Mouse (Mus musculus) frontal cortex, adult (tissue): ENCODE results near the gene Rpusd1.

ENCODE experiments used
- ATAC-seq: cut with Nextera tagmentation; 2 replicates; pipeline ENCODE4 v1.9.2; 2017; ENCODE audit warnings: mild to moderate bottlenecking, moderate library complexity, mixed read lengths; ENCODE audit not compliant: low TSS enrichment

Gene Rpusd1

GRCm38 (mm10) chr17:25727265-25728008 lies at the start of gene Rpusd1, which contains the start of gene Chtf18:
TSS of gene Rpusd1 (plus strand) at chr17:25727670.
TSS of gene Chtf18 (minus strand) at chr17:25727419.
- ATAC-seq: peak; percentile 93

DNA sequence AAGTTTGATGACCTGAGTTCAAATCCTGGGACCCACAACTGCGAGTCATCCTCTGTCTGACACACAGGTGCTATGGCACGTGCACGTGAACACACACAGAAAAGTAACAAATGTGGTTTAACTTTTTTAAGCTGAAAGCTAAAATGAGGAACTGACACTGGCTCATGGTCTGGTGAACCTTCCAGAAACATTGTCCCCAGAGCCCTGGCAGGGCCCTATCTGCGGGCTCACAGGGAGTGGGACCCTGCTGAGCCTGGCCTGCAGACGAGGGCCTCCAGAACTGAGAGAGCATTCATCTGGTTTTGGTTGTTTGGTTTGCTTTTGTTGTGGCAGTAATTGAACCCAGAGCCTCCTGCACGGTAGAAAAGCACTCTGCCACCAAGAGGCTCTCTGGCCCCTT lies 49.5 kb upstream of the Rpusd1 start:
- no peak for ATAC-seq

GRCm38 (mm10) chr17:25679818-25680217 lies 47.7 kb upstream of the Rpusd1 start:
- ATAC-seq: no peak

- no peak for ATAC-seq
Observed at GRCm38 (mm10) chr17:25681636-25682035, 45.8 kb upstream of the Rpusd1 start.

GRCm38 (mm10) chr17:25686323-25686722 lies 41.1 kb upstream of the Rpusd1 start:
- no peak for ATAC-seq

- no peak for ATAC-seq
Observed at GRCm38 (mm10) chr17:25688922-25689321, 38.5 kb upstream of the Rpusd1 start.

GRCm38 (mm10) chr17:25696263-25696662 lies 31.2 kb upstream of the Rpusd1 start:
- no peak for ATAC-seq

DNA sequence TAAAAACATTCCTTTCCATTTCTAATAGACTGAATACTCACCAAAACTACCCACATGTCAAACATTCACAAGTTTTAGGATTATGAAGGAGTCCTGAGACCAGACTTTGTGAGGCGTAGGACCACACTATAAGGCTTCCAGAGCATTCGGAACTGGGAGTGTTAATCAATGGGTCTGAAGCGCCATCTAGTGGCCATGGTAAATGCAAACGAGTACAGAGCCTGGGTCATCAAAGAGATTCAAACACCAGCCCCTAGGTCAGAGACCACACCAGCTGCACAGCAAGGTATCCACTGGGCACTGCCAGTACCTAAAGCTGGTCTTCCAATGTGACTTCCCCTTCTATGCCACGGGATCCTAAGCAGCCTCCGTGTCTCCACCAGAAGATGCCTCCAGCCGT lies 29.0 kb upstream of the Rpusd1 start:
- ATAC-seq: peak; percentile 78

- no peak for ATAC-seq
Observed at GRCm38 (mm10) chr17:25700863-25701496, 26.5 kb upstream of the Rpusd1 start.

GRCm38 (mm10) chr17:25709994-25710393 lies 17.5 kb upstream of the Rpusd1 start:
- no peak for ATAC-seq

GRCm38 (mm10) chr17:25711136-25711535 lies 16.3 kb upstream of the Rpusd1 start:
- no peak for ATAC-seq

DNA sequence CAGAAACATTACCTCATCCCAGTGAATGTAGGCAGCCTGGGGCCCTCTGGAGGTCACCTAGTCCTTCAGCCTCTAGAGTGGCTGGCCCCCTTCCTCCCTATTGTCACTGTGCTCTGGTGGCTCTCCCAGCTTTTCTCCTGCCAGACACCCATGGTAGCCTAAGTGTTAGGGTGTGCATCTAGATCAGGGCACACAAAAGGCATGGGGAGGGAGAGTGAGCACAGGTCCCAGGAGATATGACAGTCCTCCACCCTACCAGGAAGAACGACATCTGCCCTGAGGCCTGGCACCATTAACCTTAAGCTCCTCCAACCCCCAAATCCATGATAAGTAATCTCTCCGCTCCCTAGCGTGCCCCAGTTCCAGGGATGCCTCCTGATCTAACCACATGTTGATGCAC lies 11.8 kb upstream of the Rpusd1 start:
- ATAC-seq: no peak

DNA sequence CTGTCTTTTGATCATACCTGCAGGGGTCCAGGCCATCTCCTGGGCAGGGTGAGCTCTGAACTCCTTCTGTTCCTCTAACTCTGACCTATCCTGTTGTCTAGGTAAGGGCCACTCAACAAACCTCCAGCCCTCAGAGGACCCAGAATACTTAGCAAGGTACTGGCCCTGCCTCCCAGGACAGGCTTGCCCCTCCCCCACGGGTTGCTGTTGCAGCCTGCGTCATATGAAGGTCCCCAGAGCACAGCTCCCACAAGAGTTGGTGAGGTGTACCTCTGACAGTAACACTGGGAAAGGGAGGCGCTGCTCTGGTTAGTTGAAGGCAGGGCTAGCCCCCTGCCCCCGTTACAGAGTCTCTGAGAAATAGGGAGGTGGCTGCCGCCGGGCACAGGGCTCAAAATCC lies 11.3 kb upstream of the Rpusd1 start:
- ATAC-seq: no peak

- ATAC-seq: peak; percentile 78; the same call in 1 of the 2 replicates
Observed at GRCm38 (mm10) chr17:25716711-25717637, 10.5 kb upstream of the Rpusd1 start, which contains the start of gene Gng13. TSS of gene Gng13 (plus strand) at chr17:25717171.

DNA sequence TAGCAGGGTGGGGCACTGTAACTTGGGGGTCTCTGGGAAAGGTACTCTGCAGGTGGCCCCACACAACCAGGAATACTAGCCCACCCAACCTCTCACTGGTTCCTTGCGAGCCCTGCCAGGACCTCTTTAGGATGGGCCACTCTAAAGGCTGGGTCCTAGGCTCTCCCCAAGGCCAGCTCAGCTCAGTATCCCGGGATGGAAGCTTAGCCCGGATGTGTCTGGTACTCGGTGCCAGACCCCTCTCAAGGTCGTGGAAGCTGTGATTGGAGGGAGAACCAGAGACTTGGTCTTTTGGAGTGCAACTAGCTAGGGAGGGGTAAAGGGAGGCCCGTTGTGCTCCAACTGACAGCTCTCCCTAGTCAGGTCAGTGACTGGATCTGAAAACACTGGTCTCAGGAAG lies 9.8 kb upstream of the Rpusd1 start:
- 0 out of 2 replicates have a peak, but pooled peaks have one; percentile 29 for ATAC-seq

GRCm38 (mm10) chr17:25721476-25721875 lies 6.0 kb upstream of the Rpusd1 start:
- no peak for ATAC-seq

- ATAC-seq: no peak
Observed at GRCm38 (mm10) chr17:25723470-25723869, 4.0 kb upstream of the Rpusd1 start.

DNA sequence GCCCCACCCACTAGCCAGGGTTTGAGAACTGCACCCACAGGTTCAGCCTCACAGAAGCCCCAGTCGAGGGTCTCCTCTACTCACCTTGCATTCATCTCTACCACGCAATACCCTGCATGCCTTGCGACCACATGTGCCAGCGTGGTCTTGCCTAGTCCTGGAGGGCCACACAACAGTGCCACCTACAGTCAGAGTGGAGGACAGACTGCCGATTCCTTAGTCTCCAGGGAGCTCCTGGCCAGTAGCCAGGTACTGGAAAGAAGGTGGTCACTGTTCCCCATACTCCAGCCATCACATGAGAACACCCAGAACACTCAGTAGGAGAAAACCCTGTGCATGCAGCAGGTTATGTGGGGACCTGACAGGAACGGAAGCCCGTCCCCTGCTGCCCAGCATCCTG lies 3.6 kb upstream of the Rpusd1 start:
- ATAC-seq: no peak

GRCm38 (mm10) chr17:25725264-25725663 lies 2.2 kb upstream of the Rpusd1 start:
- no peak for ATAC-seq

GRCm38 (mm10) chr17:25728009-25728270 lies 470 bp downstream of the Rpusd1 start:
- 0 out of 2 replicates have a peak, but pooled peaks have one; percentile 4 for ATAC-seq

DNA sequence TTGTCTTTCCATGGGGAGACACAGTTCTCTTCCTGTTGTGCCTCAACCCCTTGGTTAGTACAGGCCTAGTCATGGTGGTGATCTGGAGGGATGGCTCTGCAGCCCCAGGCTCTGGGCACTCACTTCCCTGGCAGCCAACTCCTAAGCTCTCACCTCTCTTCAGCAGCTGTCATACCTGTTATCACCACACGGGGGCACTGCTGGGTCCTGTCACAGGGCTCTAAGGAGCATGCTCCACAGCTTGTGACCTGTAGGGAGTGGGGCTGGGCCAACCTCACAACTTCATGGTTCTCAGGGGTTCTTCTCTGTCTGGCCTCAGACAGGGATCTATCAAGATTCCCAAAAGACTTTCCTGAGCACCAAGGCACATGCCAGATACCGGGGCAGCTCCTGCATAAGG lies 4.6 kb downstream of the Rpusd1 start:
- peak; percentile 39 for ATAC-seq

DNA sequence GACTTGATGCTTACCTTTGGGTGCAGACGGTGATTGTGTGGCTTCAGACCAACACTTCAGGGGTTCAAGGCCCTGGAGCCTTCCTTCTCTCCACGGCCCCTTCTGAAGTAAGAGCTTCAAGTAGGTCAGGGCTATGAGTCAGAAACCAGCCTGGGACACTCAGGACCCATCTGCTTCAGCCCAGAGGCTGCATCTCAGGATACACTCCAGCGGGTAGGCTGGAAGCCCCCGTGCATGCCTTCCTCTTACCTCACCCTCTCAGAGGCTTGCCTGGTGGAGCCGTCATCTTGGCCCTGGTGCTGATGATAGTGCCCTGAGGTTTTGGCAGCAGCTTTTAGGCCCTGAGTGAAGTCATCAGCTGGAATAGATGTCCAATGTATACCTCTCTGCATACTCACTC lies 7.8 kb downstream of the Rpusd1 start:
- ATAC-seq: no peak
